Mouse (Mus musculus): ENCODE data around the gene Ttc5.
A peak's percentile ranks its signal among the peaks of the same experiment; 100 is the strongest.

- TF ChIP-seq KAT2A (conservative IDR thresholded peaks at IDR 0.05; ENCODE audit: low read depth, low read length) (no peak), ZC3H11A (IDR thresholded peaks at IDR 0.05; ENCODE audit: low read depth, low read length) (no peak), POLR2A (IDR thresholded peaks at IDR 0.05; ENCODE audit: control insufficient read depth in 1 of 2, insufficient read depth in 1 of 2, low read depth in 1 of 2, low read length in 2 of 2, poor library complexity in 1 of 2) (no peak), USF2 (IDR thresholded peaks at IDR 0.05; ENCODE audit: borderline replicate concordance in 1 of 2, insufficient read depth in 1 of 2, low read depth in 1 of 2, low read length in 2 of 2) (no peak), ZKSCAN1 (IDR thresholded peaks at IDR 0.05; ENCODE audit: low read depth, low read length) (no peak), CTCF (IDR thresholded peaks at IDR 0.05 in 2 of 3, conservative IDR thresholded peaks at IDR 0.05 in 1 of 3; ENCODE audit: control insufficient read depth in 1 of 3, insufficient read depth in 1 of 3, low read depth in 2 of 3, low read length in 3 of 3, poor library complexity in 1 of 3, severe bottlenecking in 1 of 3) (peak in 2 of 3 experiments; percentile 29 to 53; a peak in 3 of 6 replicates), HCFC1 (IDR thresholded peaks at IDR 0.05; ENCODE audit: low read depth, low read length) (no peak), POLR2AphosphoS5 (IDR thresholded peaks at IDR 0.05; ENCODE audit: borderline replicate concordance, low read depth, low read length) (no peak), POLR2AphosphoS2 (IDR thresholded peaks at IDR 0.05; ENCODE audit: low read length) (peak; percentile 42), ZNF384 (IDR thresholded peaks at IDR 0.05; ENCODE audit: low read depth, low read length) (no peak), EP300 (IDR thresholded peaks at IDR 0.05; ENCODE audit: low read depth in 1 of 2, low read length in 2 of 2) (no peak), E2F4 (IDR thresholded peaks at IDR 0.05; ENCODE audit: borderline replicate concordance, low read depth, low read length) (no peak), CHD2 (IDR thresholded peaks at IDR 0.05; ENCODE audit: low read length) (no peak), TBP (IDR thresholded peaks at IDR 0.05; ENCODE audit: low read depth, low read length) (no peak)
These were observed 2.8 kb upstream of the Ttc5 start for GRCm38 (mm10) chr14:50788157-50788556.

Data from MEL (cell line).